Mouse (Mus musculus): Measurements from ENCODE around the gene Acbd4.

Gene Acbd4

DNA sequence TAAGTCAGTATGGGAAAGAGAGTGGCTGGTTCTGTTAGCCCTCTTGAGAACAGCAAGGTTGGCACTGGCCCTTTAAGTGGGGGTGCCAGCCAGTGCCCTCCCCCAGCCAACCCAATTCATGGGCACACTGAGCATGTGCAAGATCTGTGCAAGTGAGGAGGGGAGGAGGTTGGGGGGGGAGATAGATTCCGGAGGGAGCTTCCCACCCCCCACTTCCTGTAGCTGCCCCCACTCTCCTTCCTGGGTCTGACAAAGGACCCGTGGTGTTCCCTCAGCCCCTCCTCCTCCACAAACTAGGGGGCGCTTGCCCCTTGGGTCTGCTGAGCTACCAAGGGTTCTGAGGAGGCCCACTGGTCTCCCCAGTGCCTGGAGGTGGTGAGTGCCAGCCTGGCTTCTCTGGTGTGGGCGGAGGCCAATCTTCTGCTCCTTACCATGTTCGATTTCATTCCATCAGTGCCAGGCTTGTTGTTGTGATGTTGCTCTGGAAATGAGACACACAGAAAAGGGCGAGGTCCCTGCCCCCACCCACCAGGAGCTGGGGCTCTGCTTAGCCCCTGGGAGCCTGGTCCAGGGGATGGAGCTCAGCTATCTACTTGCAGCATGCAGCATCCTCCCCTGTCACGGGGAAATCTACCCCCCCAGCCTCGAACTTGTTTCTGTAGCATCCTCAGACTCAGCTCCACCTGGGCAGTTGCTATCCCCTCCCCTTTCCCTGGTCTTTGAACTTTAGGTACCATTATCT is 41.1 kb downstream of the Acbd4 start:
- DNase-seq (ENCODE audit: low spot score in 2 of 2) = peak; percentile 86 to 88

DNA sequence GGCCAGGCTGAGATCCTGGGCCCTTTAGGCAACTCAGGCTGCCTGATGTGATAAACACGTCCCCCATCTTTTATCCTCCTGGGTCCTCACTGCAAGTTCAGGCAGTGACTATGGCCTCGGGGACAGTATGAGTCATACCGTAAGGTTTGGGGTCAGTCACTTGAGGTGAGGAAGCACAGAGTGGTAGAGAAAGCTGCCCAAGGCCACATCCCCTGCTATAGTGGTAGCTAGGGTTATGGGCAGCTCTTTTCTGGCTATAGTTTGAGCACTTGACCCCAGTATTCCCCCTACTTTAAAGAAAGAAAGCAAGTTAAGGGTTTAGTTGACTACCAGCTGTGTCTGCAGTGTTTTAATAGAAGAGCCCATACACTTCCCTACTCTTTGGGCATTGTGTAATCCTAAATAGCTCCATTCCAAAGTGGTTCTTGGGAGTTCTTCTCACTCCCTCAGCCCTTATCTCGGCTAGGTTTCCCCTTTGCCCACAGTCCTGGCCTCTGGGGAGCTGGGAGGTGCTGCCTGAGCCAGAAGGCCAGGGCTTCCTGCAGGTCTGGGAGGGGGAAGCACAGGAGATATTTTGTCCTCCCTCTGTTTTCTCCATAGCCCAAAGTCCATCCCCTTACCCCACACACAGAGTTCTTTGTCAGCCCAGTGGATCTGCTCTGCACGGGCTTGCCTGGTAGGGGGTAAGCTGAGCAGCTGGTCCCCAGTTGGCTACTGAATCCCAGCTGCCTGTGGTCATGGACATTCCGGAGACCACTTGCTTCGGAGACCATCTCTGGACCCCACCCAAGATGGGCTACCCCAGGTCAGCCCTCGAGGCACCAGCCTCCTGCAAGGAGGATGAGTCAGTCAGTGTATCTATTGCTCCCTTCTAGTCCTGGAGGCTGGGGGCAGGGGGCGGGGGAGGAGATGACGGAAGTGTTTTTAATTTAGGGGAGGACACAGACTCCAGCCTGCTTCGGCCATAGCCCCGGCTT is 43.1 kb downstream of the Acbd4 start:
- DNase-seq (ENCODE audit: low spot score in 2 of 2) = no peak

DNA sequence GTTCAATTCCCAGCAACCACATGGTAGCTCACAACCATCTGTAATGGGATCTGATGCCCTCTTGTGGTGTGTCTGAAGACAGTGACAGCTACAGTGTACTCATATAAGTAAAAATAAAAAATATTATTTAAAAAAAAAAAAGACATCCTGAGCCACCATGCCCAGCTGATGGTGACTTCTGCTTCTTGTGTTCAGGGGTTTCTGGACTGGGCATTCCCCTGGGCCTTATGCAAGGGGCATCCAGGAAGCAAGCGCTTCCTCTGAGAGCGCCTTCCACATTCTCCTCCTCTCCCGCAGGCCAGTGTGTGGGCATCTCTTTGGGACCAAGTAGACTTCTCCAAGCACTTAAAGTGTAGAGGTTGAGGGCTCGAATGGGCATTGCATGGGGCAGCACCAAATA is 44.9 kb downstream of the Acbd4 start:
- no peak for DNase-seq (ENCODE audit: low spot score in 2 of 2)

GRCm38 (mm10) chr11:103147766-103148165 is 46.3 kb downstream of the Acbd4 start:
- DNase-seq (ENCODE audit: low spot score in 2 of 2) = no peak

- no peak for DNase-seq (ENCODE audit: low spot score in 2 of 2)
Measured at GRCm38 (mm10) chr11:103149771-103150170, 48.3 kb downstream of the Acbd4 start.

DNA sequence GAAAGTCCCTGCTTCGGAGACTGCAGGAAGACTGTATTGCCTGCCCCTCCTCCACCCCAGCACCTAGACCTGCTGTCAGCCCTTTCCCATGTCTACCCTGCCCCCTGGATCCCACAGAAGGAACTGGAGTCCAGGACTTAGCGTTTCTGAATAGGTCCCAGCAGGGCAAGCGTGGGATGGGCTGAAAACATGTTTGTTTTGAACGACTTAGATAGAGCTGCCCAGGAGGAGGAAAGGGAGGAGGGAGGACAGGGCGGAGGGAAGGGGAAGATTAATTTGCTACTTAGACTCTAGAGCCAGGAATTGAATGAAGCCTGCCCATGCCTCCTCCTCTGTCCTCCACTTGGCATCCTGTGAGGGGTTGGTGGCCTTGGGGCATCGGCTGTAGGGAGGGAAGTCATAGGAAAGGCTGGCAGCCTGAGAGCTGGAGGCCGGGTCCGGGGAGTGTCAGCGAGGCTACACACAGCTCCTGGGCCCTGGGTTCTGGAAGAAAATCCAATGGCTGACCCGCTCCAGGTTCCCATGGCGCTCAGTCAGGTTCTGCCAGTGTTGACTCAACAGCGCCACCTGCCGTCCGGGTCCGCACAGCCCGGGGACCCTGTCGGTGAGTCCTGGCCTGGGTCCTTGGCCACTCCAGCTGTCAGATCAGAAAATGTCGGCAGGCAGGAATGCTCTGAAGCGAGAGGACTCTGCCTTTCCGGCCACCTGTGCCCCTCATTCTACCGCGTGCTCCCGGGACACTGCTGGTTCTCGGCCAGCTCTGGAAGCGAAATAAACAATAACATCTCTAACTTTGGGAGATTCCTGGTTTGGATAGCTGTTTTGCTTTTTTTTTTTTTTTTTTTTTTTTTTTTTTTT is 57.4 kb downstream of the Acbd4 start:
- peak; percentile 82 to 88 for DNase-seq (ENCODE audit: low spot score in 2 of 2)

DNA sequence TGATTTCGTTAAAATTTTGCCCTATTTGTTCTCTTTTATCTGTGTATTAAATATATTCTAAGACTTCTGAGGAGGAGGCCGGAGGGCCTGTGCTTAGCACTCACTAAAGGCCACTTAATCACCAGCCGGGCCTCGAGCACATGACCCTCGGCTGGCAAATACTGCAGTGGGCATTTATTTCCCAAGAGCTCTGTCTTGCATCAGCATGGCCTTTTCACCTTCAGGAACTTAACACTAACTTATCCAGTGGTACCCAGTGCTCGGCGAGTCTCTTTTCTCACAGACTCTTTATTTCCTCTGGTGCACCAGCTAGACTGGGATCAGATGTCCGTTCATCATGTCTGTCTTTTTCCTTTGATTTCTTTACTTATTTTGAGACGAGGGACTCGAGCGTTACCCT is 59.3 kb downstream of the Acbd4 start:
- DNase-seq (ENCODE audit: low spot score in 2 of 2) = no peak

GRCm38 (mm10) chr11:103161449-103161848 is 60.0 kb downstream of the Acbd4 start:
- DNase-seq (ENCODE audit: low spot score in 2 of 2) = no peak
